Mouse (Mus musculus): ENCODE data around the gene Srgap3.

DNA sequence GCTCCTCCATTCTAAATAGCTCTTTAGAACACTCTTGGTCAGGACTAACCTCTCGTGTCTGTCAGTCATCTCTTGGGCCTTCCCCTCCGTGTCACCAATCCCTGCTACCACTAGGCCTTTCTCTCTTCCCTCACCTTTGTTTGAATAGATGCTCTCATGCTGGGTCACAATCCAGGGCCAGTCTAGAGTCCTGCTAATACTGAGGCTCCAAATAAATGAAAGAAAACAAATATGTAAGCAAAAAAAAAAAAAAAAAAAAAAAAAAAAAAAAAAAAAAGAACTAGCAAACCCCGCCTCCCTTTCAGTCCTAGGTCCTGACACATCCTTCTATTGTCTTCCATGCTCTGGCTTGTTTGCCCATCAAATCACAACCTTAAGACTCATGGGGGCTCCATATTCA is 145.1 kb downstream of the Srgap3 start:
- TF ChIP-seq CTCF (IDR thresholded peaks at IDR 0.05; ENCODE audit: extremely low read depth, insufficient read depth, low read length) (no peak), POLR2A (IDR thresholded peaks at IDR 0.05; ENCODE audit: extremely low read depth, insufficient read depth, low read length) (no peak)
